Mouse (Mus musculus) B cell, adult 2 months (primary cell): ENCODE data around the gene Ube3b.

Experiments used
- DNase-seq, 2 experiments: peaks; one replicate each; pipeline ENCODE4 v3.0.0; 2022

Gene Ube3b

DNA sequence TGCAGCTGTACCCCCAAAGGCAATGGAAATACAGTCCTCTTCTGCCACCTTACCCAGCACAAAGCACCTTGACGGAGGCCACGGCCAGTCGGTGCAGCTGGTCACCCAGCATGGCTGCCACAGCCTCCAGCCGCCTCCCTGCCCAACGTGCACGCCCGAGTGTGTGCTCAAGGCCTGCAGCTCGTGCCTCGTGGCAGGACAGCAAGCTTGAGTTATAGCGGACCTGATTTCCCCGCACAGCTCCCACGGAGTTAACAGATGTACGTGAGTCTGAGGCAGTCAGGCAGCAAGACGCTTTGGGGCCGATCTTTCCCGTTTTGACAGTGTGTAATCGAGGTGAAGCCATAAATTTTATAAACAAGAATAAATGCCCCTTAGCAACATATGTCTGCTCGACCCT, 48.2 kb downstream of the Ube3b start:
- DNase-seq, result no peak

DNA sequence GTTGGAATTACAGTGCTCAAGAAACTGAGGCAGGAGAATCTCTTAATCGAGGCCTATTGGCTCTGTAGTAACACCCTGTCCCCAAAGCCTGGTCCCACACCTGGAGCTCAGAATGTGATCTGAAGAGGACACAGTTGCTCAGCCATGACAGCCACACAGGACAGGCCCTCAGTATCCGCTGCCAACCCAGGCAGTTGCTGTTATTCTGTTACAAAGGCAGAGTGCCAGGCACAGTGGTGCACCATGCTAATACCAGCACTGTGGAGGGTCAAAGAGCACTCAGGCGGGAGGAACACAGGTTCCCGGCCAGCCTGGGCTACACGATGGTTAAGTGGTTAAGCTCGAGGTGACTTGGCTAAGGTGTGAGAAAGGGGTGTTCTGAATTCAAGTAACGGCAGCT, 49.4 kb downstream of the Ube3b start:
- DNase-seq, result no peak

DNA sequence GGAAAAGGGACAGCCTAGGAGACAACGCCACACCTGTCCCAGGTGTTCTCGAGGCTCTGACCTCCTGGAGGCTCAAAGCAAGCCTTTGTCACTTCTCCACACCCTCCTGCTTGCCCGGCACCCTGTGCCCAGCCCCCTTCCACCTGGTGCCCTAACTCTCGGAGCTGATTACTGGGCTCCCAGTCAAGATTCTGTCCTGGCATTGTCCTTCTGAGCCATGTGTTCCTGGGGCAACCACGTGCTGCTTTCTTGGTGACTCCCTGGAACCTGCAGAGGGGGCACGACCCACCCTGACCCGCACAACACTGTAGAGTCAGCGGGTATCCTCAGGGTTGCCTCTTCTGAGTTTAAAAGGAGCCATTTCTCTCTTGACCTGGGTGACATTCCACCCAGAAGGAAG, 54.0 kb downstream of the Ube3b start:
- DNase-seq, result no peak

DNA sequence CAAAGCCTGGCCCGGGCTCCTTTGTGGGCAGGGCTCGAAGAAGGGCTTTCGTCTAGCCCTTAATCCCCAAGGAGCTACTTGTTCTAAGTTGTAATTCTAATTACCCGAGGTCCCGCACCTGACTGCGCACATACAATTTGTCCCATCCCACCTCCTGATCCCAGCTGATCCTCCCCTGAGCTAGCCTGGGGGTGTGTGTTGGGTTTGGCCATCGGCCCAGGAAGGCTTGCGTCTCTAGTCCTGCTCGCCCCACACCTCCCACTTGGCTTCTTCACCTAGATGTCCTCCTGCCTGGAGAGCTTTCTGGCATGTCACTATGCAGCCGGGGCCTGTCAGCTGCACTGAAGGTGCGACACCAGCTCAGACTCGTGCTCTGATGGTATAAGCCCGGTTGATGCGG, 55.2 kb downstream of the Ube3b start:
- no peak for DNase-seq

DNA sequence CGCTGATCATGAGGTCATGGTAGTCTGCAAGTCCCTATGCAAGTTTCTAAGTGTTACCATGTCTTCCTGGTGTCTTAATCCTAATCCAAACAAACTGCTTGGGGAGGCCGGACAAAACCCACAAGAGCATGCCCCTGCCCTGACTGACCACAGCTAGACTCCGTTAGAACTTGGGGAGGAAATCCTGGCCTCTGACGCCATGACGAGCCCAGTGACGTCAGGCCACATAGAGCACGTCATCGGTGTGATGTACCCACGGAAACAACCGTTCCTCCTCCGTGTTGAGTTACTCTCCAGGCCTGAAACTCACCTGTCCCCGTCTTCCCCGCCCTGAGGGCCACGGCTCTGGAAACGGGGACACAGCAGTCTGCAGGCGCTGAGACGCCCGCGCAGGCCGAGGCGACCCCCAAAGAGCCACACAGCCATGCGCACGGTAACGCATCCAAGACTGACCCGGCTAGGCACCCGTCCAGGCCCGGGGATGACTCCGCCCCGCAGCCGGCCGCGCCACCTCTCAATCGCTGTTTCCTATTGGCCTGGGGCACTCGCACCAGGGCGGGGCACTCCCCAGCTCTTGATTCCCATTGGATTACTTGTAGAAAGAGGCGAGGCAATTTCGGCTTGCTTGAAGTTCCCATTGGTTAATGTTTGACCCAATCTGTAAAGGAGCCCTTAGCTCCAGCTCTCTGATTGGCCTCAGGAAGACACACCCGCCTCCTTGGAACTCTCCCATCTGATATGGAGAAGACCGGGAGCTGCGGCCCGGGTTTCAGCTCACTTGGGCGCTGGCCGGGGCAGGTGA, 63.4 kb downstream of the Ube3b start, which contains the start of the genes Mmab and Mvk:
TSS of gene Mmab (minus strand) at position 495 of the 802 bp plus-strand sequence.
TSS of gene Mvk (plus strand) at position 704 of the 802 bp plus-strand sequence.
- DNase-seq, result peak; percentile 97

DNA sequence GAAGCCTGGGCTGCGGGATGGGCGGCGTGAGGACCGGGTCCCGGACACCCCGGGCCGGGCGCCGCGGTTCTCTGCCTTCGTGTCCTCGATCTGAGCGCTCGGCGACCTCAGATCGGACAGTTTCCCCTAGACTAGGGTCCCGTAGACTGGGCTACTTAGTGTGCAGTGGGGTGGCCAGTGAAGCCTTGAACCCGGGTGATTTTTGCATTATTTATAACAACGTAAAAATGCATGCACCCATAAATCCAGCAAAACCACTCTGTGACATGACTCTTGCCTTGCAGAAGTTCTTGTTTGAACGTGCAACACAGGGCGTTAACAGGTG, 63.9 kb downstream of the Ube3b start:
- DNase-seq, result no peak

DNA sequence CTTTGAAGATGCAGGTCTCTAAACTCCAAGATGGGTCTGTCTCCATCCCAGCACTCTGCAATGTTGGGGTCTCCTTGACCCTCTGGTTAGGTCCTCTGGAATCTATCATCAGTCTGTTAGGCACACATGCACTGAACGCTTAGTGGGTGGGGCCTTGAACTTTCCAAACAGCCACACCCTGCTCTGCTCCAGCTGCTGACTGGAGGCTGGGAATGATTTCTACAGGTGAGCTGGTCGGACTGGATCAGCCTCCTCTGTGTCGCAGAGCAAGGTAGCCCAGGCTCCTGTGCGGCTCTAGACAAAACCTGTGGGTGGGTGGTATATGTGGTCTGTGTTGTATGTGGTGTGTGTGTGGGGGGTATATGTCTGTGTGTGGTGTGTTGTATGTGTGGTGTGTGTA, 68.6 kb downstream of the Ube3b start:
- no peak for DNase-seq

DNA sequence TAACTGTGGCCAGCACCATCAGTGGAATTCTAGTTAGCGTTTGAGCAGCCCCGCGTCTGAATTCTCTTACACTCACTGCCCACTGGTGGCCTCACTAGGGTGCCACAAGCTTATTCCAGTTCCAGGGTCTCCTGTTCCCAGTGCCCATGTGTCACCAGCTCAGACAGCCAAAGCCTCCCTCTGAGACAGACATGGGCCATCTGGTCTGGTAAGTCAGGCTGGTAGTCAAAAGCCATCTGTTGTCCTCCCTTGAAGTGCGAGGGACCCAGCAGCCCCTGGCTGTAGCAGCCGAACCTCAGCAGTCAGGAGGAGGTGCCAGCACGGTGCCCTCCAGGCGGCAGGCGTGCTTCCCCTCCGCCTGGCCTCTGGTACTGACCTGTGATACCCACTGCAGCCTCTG, 75.9 kb downstream of the Ube3b start:
- DNase-seq, result no peak

DNA sequence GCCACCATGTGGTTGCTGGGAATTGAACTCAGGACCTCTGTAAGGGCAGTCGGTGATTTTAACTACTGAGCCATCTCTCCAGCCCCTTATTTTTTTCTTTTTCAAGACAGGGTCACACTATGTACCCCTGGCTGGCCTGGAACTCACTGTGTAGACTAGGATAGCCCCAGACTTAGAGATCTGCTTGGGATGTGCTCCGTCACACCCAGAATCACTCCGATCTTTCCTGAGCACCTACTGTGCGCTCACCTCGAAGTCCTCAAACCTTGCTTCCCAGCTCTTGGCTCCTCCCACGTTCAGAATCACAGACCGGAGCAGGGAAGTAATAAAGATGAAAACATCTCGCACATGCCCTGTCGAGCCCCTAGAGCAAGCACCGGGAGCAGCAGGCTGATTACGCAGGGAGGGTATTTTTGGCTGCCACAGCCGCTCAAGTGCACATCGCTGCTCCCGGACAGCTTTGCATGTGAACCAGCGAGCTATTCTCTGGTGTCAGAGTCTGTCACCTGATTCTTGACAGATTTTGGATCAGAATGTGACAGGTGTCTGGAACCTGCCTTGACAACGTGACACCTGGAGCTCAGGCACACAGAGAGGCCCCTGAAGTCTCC, 76.7 kb downstream of the Ube3b start:
- DNase-seq, result no peak

DNA sequence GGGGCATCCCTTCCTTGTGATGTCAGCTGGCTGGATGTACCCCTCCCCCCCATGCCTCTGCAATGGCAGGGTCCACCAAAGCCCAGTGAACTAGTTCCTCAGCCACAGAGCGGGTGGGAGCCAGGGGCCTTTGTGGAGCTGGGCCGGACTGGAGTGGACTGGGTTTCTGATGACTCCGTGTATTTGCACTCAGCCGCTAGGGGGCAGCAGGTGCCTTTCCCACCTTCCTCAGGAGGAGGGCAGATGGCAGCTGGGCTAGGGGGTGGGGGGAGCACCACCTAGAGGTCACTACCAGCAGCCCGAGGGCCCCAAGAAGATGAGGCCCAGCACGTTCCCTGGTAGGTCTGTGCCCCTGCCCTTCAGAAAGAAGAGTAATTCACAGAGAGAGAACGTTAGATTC, 80.8 kb downstream of the Ube3b start:
- DNase-seq, result peak; percentile 84 to 86

DNA sequence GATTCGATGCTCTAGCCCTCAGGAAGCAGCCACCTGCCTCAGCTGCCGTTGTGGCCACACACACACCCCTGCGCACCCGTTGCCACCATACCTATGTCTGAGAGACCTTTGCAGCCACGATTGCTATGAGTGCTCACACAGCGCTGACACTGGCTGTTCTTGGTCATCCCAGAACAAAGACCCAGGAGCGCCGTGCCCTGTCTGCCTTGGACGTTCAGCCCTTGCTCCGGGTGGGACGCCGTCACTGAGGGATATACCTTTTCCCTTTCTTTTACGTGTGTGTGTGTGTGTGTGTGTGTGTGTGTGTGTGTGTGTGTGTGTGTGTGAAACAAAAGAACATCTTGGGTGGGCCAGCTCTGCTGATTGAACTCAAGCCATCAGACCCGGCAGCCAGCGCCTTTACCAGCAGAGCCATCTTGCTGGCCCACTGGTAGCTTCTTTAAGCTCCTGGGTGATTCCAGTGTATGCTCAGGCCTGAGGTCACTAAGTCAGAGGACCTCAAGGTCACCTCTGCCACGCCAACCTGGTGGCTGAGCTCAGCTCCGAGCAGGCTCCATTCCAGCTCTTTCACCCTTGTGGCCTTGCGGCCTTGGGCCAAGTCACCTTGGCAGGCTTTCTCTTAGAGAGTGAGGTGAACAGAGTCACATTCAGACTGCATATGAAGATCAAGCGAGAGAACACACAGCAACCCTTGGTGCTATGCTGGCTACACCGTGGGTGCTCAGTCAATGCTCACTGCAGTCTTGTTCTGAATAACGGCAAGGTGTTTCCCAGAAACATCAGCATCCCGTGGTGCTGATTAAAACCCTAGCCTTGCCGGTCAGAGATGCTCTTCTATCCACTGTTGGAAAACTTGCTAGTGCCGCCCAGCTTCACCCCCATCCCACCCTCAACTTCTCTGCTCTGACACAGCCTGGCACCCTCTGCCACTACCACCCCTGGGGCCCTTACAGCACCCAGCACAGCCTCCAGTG, 81.9 kb downstream of the Ube3b start:
- no peak for DNase-seq

DNA sequence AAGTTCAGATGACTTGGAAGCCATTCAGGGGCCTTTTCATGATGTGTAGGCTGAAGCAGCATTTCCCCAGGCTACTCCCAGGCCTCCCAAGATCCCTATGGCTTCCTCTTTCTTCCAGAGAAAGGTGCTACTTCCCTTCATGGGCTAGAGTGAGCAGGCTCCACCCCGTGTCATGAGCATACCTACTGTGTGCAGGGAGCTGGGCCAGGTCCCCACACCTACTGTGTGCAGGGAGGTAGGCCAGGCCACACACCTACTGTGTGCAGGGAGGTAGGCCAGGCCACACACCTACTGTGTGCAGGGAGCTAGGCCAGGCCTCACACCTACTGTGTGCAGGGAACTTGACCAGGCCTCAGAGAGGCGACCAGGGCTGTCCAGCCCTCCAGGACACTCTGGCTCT, 84.2 kb downstream of the Ube3b start:
- DNase-seq, result no peak

DNA sequence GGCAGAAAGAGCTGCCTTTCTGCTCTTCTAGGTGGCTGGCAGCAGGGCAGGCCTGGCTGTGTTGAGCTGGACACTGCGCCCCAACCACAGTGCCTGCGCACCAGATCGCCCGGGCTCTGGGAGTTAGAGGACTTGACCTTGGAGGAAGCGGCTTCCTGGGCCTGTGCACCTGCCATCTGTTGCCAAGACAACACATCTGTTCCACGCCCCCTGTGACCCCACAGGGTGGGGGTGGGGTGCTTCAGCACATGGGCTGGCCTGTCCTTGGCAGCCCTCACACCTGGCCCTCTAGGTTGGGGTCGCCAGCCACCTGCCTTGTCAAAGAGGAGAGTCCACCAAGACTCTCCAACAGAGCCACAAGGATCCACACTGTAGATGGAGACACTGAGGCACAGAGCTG, 85.2 kb downstream of the Ube3b start:
- DNase-seq, result no peak

DNA sequence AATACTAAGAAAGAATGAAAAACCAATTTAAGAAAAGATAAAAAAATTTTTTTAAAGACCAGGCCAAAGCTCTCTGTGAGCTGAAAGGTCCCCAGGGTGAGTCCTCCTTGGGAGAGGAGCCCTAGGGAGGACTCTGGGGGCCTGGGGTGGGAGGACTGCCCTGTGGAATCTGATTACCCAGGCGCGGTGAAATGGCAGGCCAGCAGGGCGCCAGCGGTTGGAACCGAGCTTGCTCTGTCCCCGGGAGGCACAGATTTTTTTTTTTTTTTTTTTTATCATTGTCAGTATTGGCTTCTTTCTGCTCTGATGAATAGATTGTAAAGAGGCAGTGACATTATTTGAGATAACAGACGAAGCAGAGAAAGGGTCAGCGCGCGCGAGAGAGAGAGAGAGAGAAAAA, 86.6 kb downstream of the Ube3b start:
- no peak for DNase-seq

DNA sequence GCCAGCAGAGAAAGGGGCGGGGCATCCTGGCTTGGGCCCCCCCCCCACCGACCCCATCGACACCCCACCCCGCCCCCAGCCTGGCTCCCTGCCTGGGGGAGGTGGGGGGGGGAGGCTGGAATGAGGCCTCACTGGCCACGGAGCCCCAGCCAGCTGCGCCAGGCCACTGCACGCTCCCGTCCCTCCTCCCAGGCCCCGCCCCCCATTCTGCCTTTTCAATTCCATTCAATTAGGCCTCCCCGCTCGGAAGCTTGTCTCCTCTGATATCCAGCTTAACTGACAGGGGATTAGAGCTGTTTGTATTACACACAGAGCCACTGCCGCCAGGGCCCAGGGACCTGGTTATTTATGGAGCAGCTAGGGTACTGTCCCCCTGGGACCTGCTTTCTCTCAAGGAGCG, 87.0 kb downstream of the Ube3b start:
- DNase-seq, result no peak

DNA sequence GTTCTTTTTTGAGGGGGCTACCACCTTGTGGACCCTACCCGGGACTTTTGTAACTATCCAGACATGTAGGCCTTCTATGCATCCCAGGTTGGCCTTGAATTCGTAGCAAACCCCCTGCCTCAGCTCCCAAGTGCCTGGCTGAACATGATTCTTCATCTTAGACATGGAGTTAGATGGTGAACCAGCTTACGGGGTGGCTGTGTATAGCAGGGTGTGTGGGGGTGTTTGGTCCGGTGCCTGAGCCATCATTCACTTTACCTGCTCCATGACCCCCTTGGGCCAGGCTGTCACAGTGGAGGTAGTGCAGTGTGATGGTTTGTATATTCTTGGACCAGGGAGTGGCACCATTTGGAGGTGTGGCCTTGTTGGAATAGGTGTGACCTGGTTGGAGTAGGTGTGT, 87.6 kb downstream of the Ube3b start:
- DNase-seq, result no peak

DNA sequence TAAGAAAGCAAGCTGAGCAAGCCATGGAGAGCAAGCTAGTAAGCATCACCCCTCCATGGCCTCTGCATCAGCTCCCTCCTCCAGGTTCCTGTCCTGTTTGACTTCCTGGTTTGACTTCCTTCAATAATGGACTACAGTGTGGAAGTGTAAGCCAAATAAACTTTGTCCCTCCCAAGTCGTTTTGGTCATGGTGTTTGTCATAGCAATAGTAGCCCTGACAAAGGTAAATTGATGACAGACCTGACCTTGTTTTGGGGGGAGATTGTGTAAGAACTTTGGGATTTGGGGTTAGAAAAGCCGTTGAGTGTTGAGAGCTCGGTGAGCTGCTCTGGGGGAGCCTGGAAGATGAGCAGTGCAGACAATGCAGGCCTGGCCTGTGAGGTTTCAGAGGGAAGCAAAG, 90.0 kb downstream of the Ube3b start:
- DNase-seq, result no peak
